Mouse (Mus musculus) liver, postnatal 0 days (tissue): ENCODE results near the gene Hnrnpab.

ENCODE experiments used
- CTCF ChIP-seq: sonication (generic); IDR thresholded peaks from 2 replicates; pipeline ENCODE4 v1.5.1; 2016; ENCODE audit warnings: antibody characterized with exemption, low read depth
- EP300 ChIP-seq: IDR thresholded peaks from 2 replicates; pipeline ENCODE4 v1.6.1; 2016; ENCODE audit warnings: antibody characterized with exemption, low read depth, mild to moderate bottlenecking

GRCm38 (mm10) chr11:51555066-51555465 is 51.6 kb downstream of the Hnrnpab start:
- TF ChIP-seq CTCF = no peak
- TF ChIP-seq EP300 = no peak
